Mouse (Mus musculus) neutrophil, adult 59 days (primary cell): Measurements from ENCODE around the gene Olfr789. TPM values are rescaled to one million over a fixed set of nuclear protein-coding genes. Genes with fewer than 3 reads are reported as not detected.

Experiments
- total RNA-seq, 2 experiments: library from RNA; stranded (reverse); gene quantifications; 1 replicate in 1 of 2; 2 replicates in 1 of 2; pipeline ENCODE4 v1.2.4; 2023

Olfr789 gene
- not detected for total RNA-seq

DNA sequence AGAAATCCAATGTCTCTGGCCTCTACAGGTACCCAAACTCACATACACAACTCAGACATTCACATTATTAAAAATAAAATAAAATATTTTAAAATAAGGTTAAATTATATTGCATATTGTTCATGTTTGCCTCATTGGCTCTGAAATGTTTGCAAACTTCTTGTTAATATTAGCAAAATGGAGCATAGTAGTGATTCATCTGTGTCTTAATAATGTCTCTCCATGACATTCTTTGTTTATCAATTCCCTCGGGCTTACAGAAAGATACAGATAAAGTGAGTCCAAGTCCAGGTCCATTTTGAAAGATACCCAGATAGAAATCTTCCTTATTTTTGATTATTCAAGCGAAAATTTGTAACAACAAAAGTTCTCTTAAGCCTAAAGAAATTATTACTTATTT, at the start of gene Olfr789:
TSS of gene Olfr789 (plus strand) at position 301 of the 400 bp plus-strand sequence.

DNA sequence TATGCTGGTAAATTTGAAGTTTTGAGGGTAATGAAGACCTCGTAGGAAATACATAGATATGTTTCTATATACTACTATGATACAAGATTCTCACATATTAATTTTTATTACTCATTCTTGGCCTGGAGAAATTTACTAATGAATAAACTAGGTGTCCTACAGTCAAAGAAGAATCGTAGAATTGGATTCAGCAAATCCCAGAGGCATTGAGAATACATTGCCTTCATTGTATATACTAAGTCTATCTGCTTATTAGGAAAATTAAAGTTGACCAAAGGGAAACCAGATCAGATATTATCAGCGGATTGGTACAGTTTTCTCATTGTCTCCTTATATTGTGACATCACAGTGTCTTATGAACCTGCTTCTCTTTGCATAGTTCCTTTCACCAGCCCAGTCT, 23.0 kb upstream of the Olfr789 start, which contains the start of gene Olfr787:
TSS of gene Olfr787 (plus strand) at position 301 of the 400 bp plus-strand sequence.

DNA sequence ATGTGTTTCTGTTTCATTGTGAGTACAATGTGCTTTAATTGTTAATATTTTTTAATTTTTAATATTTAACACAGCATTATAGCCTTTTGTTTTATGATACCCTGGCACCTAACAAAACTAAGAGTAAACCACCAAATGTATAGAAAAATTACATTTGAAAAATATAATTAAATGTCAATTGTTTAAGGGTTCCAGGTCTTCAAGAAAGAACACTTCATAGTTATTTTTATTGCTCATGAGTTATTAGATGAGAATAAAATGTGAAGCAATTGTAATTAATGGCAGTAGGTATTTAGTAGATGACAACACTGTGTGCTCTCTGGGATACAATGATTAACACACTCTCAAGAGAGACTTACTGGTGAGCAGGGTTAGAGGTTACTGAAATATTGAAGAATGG, 13.9 kb upstream of the Olfr789 start, which contains the start of gene Olfr788:
TSS of gene Olfr788 (plus strand) at position 301 of the 400 bp plus-strand sequence.

DNA sequence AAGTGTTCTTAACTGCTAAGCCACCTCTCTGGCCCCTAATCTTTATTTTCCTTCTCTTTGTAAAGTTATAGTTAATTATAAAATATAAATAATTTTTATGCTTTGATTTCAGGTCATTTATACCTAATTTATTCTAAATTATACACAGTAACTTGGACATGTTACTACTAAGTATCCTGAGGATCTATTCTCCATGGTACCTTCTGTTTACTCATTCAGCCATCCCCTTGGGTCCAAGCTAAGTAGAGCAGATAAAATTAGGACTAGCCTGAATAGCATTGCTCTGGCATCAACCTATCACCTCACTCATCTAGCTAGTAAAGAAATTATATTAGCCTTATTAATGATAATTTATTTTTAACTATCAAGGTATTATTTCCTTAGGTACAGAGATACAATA, 13.6 kb downstream of the Olfr789 start, which contains the start of gene Olfr790:
TSS of gene Olfr790 (plus strand) at position 301 of the 400 bp plus-strand sequence.

DNA sequence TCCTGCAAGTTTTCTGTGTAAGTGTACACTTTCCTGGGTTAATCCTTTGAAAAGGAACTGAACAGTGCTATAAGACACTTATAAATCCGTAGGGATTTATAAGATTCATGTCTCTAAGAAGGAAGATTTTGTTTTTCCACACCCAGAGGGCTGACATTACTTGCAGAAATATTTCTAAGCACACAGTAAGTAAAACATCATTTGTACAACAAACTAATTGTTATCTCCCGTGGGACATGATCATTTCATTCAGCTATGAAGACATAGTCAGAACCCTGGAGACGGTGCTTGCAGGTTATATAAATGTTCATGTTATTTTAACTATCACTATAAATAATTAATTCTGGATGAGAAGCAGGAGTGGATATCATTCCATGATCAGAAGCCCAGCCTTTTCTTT, 36.9 kb downstream of the Olfr789 start, which contains the start of gene Olfr791:
TSS of gene Olfr791 (plus strand) at position 301 of the 400 bp plus-strand sequence.

DNA sequence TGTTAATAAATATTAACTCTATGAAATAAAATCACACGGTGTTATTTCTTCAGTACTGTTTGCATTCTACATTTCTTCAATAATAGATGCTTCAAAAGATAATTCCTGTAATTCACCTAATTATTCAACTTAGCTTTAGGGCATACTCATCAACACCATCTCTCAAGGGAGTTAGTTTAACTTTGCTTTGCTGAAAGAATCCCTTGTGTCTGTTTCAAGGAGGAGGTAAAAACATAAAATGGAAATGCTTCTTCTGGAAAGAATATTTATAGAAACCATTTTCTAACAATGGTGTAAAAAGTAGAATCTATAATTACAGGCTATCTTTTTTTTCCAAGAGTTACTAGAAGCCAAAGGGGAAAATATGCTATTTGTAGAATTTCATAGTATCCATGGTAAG, 54.3 kb downstream of the Olfr789 start, which contains the start of gene Olfr792:
TSS of gene Olfr792 (plus strand) at position 301 of the 400 bp plus-strand sequence.

Other genes with a start within 250 kb of the Olfr789 start
- gene Olfr774, start 248.5 kb upstream of the Olfr789 start, total RNA-seq: not detected
- gene Olfr775, start 236.3 kb upstream of the Olfr789 start, total RNA-seq: not detected
- not detected for gene Olfr776, start 225.6 kb upstream of the Olfr789 start, total RNA-seq
- not detected for gene Olfr777, start 213.3 kb upstream of the Olfr789 start, total RNA-seq
- not detected for gene Olfr780, start 166.6 kb upstream of the Olfr789 start, total RNA-seq
- gene Olfr781, start 155.9 kb upstream of the Olfr789 start, total RNA-seq: not detected
- not detected for gene Olfr782, start 135.9 kb upstream of the Olfr789 start, total RNA-seq
- gene Olfr784, start 100.7 kb upstream of the Olfr789 start, total RNA-seq: under 1 TPM in 1 of 2 experiments, not detected in 1; 0.22 TPM
- not detected for gene Olfr785, start 79.3 kb upstream of the Olfr789 start, total RNA-seq
- not detected for gene Olfr786, start 57.4 kb upstream of the Olfr789 start, total RNA-seq
- not detected for gene Olfr787, start 22.9 kb upstream of the Olfr789 start, total RNA-seq
- gene Olfr788, start 13.8 kb upstream of the Olfr789 start, total RNA-seq: not detected
- not detected for gene Olfr790, start 13.7 kb downstream of the Olfr789 start, total RNA-seq
- gene Olfr791, start 37.0 kb downstream of the Olfr789 start, total RNA-seq: not detected
- gene Olfr792, start 54.4 kb downstream of the Olfr789 start, total RNA-seq: not detected
- gene Olfr794, start 82.9 kb downstream of the Olfr789 start, total RNA-seq: not detected
- gene Olfr796, start 127.8 kb downstream of the Olfr789 start, total RNA-seq: not detected
- not detected for gene Olfr798, start 143.2 kb downstream of the Olfr789 start, total RNA-seq
- not detected for gene Olfr799, start 152.7 kb downstream of the Olfr789 start, total RNA-seq
- not detected for gene Olfr800, start 172.9 kb downstream of the Olfr789 start, total RNA-seq
- not detected for gene Olfr801, start 189.1 kb downstream of the Olfr789 start, total RNA-seq
- not detected for gene Olfr802, start 203.4 kb downstream of the Olfr789 start, total RNA-seq
- not detected for gene Olfr803, start 209.5 kb downstream of the Olfr789 start, total RNA-seq
- gene Olfr804, start 218.5 kb downstream of the Olfr789 start, total RNA-seq: not detected
- gene Olfr805, start 244.6 kb downstream of the Olfr789 start, total RNA-seq: not detected